Mouse (Mus musculus) lung, adult 2 months (tissue): ENCODE results near the gene Olfr620.

Experiments used
- CTCF ChIP-seq: fragments of 200-500 bp; IDR thresholded peaks from 2 replicates; pipeline ENCODE4 v1.5.1; 2011; ENCODE audit warnings: mild to moderate bottlenecking, low read length, control low read depth; ENCODE audit not compliant: insufficient read depth
- POLR2A ChIP-seq: fragments of 200-500 bp; IDR thresholded peaks from 2 replicates; pipeline ENCODE4 v1.6.1; 2011; ENCODE audit warnings: low read depth, mild to moderate bottlenecking, control low read depth, low read length, borderline replicate concordance; ENCODE audit errors: extremely low read depth

DNA sequence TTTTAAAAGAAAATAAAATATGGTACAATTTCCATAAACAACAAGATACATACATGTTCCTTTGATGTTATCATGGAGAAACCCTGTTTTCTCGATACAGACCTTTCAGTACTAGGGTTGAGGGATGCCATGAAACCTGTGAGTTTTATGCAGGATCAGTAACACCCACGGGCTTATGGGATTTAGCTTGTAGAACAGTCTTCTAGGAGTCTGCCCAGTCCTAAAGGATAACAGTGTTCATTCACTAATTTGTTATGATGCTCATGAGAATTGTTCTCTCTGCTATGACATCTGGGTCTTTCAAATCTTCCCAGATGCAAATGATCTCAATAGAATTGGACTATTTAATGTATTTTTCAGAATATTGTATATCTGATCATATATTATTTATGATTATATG, at the start of gene Olfr620:
- no peak for TF ChIP-seq CTCF
- no peak for TF ChIP-seq POLR2A
